Mouse (Mus musculus): ENCODE data around the gene Gm1123. TPM values are rescaled to one million over a fixed set of nuclear protein-coding genes. Genes with fewer than 3 reads are reported as not detected.
A peak's percentile ranks its signal among the peaks of the same experiment; 100 is the strongest.

Gm1123 gene
- total RNA-seq, 1 experiment from 2014 or later: not detected

- no peak for ATAC-seq (ENCODE audit: extremely low read depth, insufficient number of reproducible peaks, low FRiP score, poor library complexity, severe bottlenecking)
Measured at GRCm38 (mm10) chr9:99009898-99010199, 25.7 kb downstream of the Gm1123 start.

GRCm38 (mm10) chr9:99009069-99009897, 26.2 kb downstream of the Gm1123 start:
- no peak for ATAC-seq (ENCODE audit: extremely low read depth, insufficient number of reproducible peaks, low FRiP score, poor library complexity, severe bottlenecking)

GRCm38 (mm10) chr9:99001326-99001725, 34.2 kb downstream of the Gm1123 start:
- no peak for ATAC-seq (ENCODE audit: extremely low read depth, insufficient number of reproducible peaks, low FRiP score, poor library complexity, severe bottlenecking)

- no peak for ATAC-seq (ENCODE audit: extremely low read depth, insufficient number of reproducible peaks, low FRiP score, poor library complexity, severe bottlenecking)
Measured at GRCm38 (mm10) chr9:98999881-99000339, 35.6 kb downstream of the Gm1123 start.

- peak; percentile 67; the same call in 1 of the 2 replicates for ATAC-seq (ENCODE audit: extremely low read depth, insufficient number of reproducible peaks, low FRiP score, poor library complexity, severe bottlenecking)
Measured at GRCm38 (mm10) chr9:98994103-98994502, 41.4 kb downstream of the Gm1123 start.

- ATAC-seq (ENCODE audit: extremely low read depth, insufficient number of reproducible peaks, low FRiP score, poor library complexity, severe bottlenecking): no peak
Measured at GRCm38 (mm10) chr9:98987131-98987530, 48.4 kb downstream of the Gm1123 start.

- no peak for ATAC-seq (ENCODE audit: extremely low read depth, insufficient number of reproducible peaks, low FRiP score, poor library complexity, severe bottlenecking)
Measured at GRCm38 (mm10) chr9:98986476-98987096, 48.9 kb downstream of the Gm1123 start.

GRCm38 (mm10) chr9:98985800-98986475, 49.6 kb downstream of the Gm1123 start, which contains the start of gene Faim:
TSS of gene Faim (plus strand) at chr9:98986373.
- peak; percentile 95 for ATAC-seq (ENCODE audit: extremely low read depth, insufficient number of reproducible peaks, low FRiP score, poor library complexity, severe bottlenecking)

GRCm38 (mm10) chr9:98979431-98980416, 55.8 kb downstream of the Gm1123 start:
- ATAC-seq (ENCODE audit: extremely low read depth, insufficient number of reproducible peaks, low FRiP score, poor library complexity, severe bottlenecking): peak; percentile 84

GRCm38 (mm10) chr9:98976520-98976919, 59.0 kb downstream of the Gm1123 start:
- no peak for ATAC-seq (ENCODE audit: extremely low read depth, insufficient number of reproducible peaks, low FRiP score, poor library complexity, severe bottlenecking)

- no peak for ATAC-seq (ENCODE audit: extremely low read depth, insufficient number of reproducible peaks, low FRiP score, poor library complexity, severe bottlenecking)
Measured at GRCm38 (mm10) chr9:98976081-98976480, 59.4 kb downstream of the Gm1123 start.

- no peak for ATAC-seq (ENCODE audit: extremely low read depth, insufficient number of reproducible peaks, low FRiP score, poor library complexity, severe bottlenecking)
Measured at GRCm38 (mm10) chr9:98974898-98975297, 60.6 kb downstream of the Gm1123 start.

GRCm38 (mm10) chr9:98973561-98973960, 62.0 kb downstream of the Gm1123 start:
- no peak for ATAC-seq (ENCODE audit: extremely low read depth, insufficient number of reproducible peaks, low FRiP score, poor library complexity, severe bottlenecking)

GRCm38 (mm10) chr9:98973101-98973521, 62.4 kb downstream of the Gm1123 start:
- ATAC-seq (ENCODE audit: extremely low read depth, insufficient number of reproducible peaks, low FRiP score, poor library complexity, severe bottlenecking): no peak

GRCm38 (mm10) chr9:98965084-98965483, 70.4 kb downstream of the Gm1123 start:
- no peak for ATAC-seq (ENCODE audit: extremely low read depth, insufficient number of reproducible peaks, low FRiP score, poor library complexity, severe bottlenecking)

GRCm38 (mm10) chr9:98963661-98964060, 71.9 kb downstream of the Gm1123 start:
- no peak for ATAC-seq (ENCODE audit: extremely low read depth, insufficient number of reproducible peaks, low FRiP score, poor library complexity, severe bottlenecking)

GRCm38 (mm10) chr9:98962478-98963142, 72.9 kb downstream of the Gm1123 start:
- no peak for ATAC-seq (ENCODE audit: extremely low read depth, insufficient number of reproducible peaks, low FRiP score, poor library complexity, severe bottlenecking)

All from neutrophil, adult 5-6 weeks (primary cell).